Mouse (Mus musculus): ENCODE data around the gene Fasl.

Gene Fasl

DNA sequence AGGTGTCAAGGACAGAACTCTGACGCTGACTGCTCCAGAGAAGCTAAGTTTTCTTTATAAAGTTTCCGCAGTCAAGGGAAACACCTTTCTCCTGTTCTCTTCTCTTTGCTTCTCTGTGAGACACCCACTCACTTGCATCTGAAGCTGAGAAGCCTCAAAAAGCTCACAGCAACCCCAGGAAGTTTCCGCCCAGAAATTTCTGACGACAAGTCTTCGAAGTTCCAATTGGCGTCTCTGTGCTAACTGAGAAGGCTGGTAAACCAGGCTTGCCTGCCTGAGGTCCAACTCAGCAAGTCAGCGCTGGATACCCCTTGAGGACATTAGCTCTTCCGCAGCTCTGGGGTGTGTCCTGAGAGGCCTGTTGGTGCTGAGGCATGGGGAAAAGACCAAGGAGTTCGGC, at the start of gene Fasl:
TSS of gene Fasl (minus strand) at position 157 of the 400 bp plus-strand sequence.
- DNase-seq: no peak

- DNase-seq: no peak
These were observed 38.4 kb upstream of the Fasl start for GRCm38 (mm10) chr1:161826677-161827076.

DNA sequence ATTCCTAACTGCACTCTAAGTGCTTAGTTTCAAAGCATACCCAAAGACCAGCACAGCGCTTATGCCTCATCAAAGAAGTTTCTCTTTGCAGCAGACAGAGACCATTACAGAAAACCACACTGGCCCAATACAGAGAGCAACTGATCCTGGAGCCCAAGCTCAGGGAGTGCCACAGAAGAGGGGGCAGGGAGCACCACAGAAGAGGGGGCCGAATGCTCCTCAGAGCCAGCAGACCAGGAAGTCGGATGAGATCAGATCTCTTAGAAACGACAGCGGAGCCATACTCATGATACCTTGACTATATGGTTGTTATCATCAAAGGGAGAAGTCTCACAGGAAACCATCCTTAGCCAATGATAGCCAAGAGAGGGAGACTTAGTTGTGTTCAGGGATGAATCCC, 21.1 kb upstream of the Fasl start:
- DNase-seq: no peak

GRCm38 (mm10) chr1:161808980-161809379, 20.7 kb upstream of the Fasl start:
- no peak for DNase-seq

DNA sequence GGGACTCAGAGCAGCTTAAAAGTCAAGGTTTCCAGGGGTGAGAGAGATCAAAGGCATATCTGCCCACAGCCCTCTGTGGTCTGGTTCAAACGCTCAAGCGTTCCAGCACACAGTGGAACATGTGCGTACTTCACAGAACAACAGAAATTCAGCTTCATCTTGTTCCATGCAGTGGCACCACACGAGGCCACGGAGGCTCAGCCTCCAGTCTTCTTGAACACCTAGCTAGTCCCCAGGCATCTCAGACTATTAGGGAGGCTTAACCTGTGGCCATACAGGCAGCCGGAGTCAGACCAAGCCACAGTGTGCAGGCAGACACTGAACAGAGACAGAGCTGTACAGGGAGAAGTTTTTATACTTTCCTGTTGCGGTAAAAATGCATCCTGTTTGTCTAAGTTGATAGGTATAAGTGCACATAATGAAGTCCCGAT, 16.3 kb upstream of the Fasl start:
- no peak for DNase-seq

- no peak for DNase-seq
These were observed 13.0 kb upstream of the Fasl start for GRCm38 (mm10) chr1:161801321-161801720.

DNA sequence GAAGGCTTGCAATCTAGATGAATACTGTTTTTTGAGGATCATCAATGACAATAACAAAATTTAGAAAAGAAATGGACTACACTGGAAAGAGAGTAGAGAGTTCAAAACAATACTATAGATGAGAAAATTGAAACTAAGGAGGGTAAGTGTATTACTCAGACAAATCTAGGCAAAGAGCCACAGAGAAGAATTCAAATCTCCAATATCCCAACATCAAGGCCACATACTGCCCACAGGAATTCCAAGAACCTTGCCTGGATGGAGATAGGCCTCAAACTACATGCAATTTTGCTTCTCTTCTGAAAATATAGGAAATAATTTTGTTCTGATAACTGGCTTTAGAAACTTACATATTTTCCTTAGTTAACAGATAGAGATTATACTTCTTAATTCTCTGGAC, 12.0 kb upstream of the Fasl start:
- DNase-seq: no peak

DNA sequence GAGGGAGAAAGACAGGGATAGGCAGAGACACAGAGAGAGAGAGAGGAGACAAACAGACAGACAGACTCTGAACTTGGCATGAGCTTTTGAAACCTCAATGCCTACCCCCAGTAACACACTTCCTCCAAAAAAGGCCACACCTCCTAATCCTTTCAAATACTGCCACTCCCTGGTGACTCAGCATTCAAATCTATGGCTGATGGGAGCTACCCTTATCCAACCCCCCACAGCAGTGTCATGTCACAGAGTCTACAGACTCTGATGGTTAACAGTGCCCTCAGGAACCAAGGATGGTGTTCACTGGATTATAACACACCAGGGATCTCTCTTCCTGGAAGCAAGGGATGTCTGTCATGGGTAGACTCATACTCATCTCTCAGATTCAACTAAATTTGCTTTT, 11.5 kb upstream of the Fasl start:
- no peak for DNase-seq

DNA sequence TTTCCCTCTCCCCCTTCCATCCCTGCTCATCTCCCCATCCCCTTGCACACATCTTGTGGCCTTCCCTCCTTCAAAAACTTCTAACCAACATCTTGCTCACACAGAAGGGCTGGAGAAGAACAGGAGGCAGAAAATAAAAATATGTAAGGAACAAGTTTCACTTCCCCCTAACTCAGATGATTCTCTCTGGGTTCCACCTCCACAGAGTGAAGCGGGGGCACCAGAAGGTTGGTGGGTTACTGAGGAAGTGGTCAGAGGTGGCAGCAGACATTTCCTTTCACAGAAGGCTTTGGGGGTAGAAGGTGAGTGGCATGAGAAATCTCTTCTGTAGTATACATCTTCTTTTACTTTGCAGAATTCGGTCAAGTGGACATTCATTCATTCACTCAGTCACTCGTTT, 10.6 kb upstream of the Fasl start:
- no peak for DNase-seq

- DNase-seq: no peak
These were observed 6.3 kb upstream of the Fasl start for GRCm38 (mm10) chr1:161794447-161795211.

DNA sequence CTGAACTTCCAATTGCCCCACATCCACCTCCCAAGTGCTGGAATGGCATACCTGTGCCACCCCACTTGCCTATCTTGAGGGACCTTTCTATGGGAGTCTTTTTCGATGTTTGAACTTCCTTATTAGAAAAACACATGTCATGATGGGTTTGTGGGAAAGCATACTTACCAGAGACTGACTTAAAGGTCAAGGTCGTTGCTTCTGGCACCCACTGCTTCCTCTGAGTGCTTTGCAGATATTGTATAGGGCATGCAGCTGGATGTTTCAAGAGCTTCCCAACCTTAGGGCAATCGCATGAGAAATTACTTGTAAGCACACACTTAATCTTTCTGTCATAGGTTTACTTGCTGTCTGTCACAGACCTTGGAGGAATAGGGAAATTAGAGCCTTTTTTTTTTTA, 5.0 kb upstream of the Fasl start:
- DNase-seq: no peak

DNA sequence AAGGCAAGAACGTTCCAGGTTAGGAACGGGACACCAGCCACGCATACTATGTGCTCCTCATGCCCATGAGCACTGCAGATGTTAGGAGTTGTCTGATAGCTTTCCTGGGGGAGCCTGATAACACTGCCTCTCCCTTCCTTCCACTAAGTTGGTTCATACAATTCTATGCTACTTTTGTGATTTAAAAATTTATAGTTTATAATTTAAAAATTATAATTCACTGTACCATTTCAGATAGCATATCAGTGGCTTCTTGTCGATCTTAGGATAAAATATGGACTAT, 4.3 kb upstream of the Fasl start:
- DNase-seq: no peak

DNA sequence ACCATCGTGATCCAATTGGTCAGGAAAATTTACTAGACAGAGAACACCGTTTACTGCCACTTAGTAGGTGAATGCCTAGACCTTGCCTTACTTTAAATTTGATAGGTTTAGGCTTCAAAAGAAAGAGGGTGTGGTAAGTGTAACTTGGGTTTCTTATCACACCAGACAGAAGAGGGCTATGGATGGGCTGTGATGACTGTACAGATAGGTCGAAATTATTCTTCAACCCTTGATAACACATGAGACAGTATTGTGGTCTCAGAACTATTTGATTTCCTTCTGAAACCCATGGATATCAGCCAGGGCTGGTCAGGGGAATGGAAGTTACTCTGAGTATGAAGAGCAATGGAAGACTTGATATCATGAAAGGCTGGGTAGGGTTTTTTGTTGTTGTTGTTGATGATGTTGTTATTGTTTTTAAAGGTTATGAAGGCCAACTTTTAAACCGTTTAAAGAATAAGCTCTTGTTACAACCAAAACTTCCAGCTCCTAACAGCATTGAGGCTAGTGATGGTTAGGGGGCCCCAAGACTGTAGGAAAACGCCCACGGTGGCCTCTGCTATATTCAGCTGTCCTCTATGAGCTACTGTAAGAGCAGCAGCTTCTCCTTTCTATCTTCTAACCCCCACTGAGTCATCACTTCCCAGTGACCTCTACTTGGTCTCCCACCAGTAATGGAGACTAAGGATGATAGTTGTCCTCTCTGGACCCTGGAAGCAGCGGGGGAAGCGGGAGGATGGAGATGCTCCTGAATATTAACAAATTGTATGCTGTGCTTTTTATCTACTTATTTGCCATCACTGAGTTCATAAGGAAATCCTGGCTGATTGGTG, 3.8 kb upstream of the Fasl start:
- DNase-seq: no peak

DNA sequence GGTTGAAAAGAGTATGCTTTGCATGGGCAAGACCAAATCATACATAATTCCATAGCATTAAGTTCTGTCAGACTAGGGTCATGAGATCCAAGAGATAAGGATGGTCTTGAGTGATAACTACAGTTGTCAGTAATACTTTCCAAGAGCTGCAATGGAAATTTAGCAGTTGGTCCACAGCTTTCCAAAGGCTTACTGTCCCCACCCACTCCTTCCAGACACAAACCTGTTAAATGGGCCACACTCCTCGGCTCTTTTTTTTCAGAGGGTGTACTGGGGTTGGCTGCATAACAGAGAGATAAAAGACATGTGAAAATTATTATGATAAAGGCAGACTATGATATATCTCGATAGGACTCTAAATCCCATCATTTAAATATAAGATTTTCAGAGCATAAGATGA, 5.6 kb downstream of the Fasl start:
- DNase-seq: no peak

- no peak for DNase-seq
These were observed 6.7 kb downstream of the Fasl start for GRCm38 (mm10) chr1:161781594-161781993.

DNA sequence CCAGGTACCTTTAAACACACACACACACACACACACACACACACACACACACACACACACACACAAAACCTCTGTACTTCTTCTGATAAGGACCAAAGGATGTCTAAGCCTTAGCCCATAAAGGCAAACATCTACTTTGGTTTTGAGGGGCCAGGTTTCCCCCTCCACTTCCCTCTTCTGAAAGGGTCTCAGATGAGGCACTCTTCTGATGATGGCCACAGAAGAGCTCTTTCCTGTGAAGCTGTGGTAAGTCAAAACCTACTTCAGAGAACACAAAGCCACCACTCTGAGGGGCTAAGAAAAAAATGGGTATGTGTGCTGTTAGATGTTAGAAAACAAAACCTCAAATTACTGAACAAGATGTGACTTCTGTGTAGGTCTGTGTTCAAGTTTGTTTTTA, 9.2 kb downstream of the Fasl start:
- no peak for DNase-seq

DNA sequence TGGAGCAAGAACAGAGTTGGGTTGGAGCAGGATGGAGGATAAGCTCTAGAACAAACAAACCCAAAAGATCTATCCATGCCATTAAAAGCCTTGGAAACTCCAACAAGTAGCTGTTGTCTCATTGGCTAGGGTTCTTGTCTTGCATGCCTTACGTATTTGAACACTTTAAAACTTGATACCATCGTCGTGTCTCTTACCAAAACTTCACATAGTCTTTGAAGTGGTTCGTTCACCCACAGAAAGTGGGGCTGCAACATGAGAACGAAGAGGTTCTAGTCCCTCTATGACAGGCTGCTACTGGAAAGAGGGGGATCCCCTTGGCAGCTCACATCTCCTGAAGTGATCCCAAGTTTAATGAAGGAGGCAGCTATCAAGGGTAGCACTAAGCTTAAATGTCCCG, 13.1 kb downstream of the Fasl start:
- DNase-seq: no peak

DNA sequence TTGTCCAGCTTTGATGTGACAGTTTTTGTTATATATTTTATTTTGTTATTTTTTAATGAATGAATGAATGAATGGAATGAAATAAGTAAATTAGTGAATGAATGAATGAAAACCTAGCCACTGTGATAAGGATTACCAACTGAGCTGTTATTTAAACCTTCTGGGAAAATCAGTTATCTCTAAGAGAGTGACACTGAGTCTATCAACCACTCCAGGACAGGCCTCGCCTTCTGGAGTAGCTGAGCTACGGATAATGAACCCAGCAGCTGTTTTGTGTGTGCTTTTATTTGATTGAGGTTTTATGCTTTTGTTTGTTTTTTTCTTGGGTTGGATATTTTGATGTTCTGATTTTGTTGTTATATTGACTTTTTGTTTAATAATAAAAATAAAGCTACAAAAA, 17.0 kb downstream of the Fasl start:
- DNase-seq: no peak

DNA sequence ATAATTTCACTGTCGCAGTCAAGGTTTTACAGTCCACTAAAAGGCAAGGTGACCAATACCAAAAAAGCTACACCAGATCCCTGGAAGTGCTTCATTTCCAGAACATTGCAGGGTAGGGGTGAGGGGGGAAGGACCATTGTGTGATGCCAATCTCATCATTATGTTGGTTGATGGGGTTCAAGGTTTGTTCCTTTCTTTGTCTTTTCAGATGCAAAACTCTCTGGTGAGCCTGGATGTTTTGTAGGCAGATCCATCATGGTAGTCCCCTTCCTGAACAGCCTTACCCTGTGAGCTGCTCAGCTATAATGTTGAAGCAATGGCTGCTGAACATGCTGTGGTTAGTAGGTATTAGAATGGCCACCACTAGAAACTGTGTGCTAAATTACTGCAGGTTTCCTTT, 19.0 kb downstream of the Fasl start:
- no peak for DNase-seq

GRCm38 (mm10) chr1:161767101-161767524, 21.2 kb downstream of the Fasl start:
- no peak for DNase-seq

GRCm38 (mm10) chr1:161766656-161767055, 21.6 kb downstream of the Fasl start:
- no peak for DNase-seq

GRCm38 (mm10) chr1:161765932-161766331, 22.4 kb downstream of the Fasl start:
- DNase-seq: no peak

DNA sequence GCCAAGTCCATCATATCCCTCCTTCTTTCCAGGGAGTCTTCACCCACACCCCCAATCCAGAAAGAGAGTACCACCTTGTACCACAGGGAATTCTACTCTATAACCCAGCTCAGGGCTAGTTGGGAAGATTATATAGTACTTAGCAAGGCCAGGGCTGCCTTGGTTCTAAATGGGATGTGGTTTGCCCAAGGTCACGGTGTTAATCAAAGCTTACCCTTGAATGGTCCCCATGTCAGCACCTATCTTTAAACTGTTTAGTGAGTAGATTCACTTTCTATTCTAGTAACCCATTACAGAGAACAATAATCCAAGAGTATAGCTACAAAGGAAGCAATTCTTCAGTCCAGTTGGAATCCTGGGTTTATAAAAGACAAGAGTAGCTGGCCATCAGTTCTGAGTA, 23.3 kb downstream of the Fasl start:
- DNase-seq: no peak

GRCm38 (mm10) chr1:161761556-161761955, 26.7 kb downstream of the Fasl start:
- no peak for DNase-seq

- DNase-seq: no peak
These were observed 31.7 kb downstream of the Fasl start for GRCm38 (mm10) chr1:161756547-161756946.

Measured in cerebellum, adult 9-10 months (tissue).